Mouse (Mus musculus) liver, embryonic 14.5 days (tissue): Measurements from ENCODE around the gene Ddb1.

ENCODE experiments used
- CTCF ChIP-seq: IDR thresholded peaks from 2 replicates; pipeline ENCODE4 v1.5.1; 2016; ENCODE audit warnings: antibody characterized with exemption, low read depth, control low read depth
- EP300 ChIP-seq: IDR thresholded peaks from 2 replicates; pipeline ENCODE4 v1.6.1; 2016; ENCODE audit warnings: antibody characterized with exemption, low read depth

DNA sequence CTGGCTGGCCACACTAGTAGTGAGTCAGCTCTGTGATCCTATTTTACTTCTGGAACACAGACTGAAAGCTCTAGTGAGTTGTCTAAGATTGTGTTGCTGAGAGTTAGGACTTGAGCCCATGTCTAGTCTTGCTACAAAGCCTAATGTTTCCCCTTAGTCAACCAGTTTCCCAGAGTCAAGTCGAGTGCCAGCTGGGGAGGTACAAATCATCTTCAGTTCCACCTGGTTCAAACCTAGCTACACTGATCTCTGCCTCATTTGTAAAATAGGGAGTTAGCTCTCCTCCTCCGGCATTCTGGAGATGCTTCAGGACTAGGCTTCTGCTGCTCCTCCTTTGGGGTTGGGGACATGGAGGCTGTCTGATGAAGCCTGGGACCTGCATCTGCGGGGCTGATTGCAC, 593 bp upstream of the Ddb1 start:
- TF ChIP-seq CTCF, result no peak
- TF ChIP-seq EP300, result no peak
